Mouse (Mus musculus) ovary, adult 18-20 months (tissue): ENCODE results near the gene Irf2.

ENCODE experiments used
- DNase-seq: peaks from one replicate; pipeline ENCODE4 v3.0.0; 2022; ENCODE audit warnings: low spot score, mixed read lengths

Gene Irf2

DNA sequence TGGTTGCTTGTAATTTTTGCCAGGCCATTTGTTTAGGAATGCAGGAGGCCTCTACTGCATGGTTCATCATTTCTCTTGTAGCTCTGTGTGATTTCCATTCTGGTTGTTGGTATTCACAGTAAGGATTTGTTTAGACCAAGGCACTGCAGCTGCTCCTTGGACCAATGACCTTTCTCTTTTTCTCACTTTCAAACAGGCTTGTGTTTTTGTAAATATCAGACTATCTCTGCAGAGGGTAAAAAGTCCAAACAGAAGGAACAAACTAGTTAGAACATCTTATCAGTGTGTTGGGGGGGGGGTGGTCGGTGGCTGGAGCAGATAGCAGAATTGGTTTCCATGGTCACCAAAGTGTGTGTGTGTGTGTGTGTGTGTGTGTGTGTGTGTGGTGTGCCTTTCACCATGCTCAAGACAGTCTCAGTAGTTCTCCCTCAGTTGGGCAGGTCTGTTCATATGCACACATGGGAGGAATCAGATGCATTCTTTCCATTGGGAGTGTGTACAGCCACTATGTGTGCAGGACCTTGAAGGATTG, 61.7 kb downstream of the Irf2 start:
- peak; percentile 25 for DNase-seq

DNA sequence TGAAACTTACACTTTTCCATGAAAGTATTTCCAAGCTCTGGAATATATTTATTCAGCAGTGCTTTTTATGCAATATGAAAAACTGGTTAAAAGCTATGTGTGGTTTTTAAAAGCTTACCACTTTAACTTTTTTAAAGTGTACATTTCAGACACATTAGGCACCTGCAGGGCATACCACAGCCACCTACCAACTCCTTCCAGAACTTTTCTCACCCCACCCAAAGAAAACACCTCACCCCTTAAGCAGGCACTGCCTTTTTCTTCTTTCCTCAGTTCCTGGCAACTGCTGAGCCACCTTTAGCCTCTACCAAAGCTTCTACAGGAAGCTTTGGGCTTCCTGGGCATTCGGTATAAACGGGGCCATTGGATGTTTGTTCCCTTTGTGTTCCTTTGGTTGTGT, 62.5 kb downstream of the Irf2 start:
- no peak for DNase-seq

DNA sequence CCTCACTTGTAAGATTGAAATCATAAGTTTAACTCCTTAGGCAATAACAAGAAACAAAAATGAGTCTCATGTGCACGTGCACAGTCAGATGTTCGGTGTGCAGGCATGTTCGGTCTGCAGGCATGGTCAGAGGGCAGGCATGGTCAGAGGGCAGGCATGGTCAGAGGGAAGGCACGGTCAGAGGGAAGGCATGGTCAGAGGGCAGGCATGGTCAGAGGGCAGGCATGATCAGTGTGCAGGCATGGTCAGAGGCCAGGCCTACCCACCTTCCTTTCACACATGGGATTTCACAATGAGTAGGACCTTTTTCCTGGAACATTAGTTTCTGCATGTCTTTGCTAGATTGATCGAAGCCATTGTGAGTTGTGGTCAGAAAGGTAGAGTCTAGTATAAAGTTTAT, 65.2 kb downstream of the Irf2 start:
- DNase-seq: no peak

DNA sequence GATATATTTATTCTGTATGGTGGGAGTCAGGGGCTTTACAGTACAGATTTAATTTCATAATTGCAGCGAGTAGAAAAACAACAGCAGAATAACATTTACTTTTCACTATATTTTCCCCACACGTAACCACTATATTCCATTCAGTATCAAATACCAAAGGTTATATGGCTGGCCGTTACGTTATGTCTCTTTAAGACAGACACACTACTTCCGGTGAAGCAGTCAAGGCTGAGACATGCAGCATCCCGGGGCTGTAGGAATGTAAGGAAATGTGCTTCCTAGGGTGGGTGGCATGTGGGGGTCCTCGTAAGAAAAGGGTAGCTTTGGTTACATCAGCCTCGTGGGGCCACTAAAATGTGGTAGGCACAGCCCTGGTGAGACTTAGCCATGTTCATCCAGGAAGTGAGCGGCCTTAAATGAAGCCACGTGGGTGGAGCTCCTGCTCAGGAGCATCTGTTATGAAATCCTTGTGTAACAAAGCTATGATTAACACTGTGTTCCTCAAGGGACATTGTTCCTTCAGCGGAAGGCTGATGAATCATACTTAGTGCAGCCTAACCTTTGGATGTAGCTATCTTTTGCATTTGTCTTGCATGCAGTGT, 71.6 kb downstream of the Irf2 start:
- DNase-seq: no peak

DNA sequence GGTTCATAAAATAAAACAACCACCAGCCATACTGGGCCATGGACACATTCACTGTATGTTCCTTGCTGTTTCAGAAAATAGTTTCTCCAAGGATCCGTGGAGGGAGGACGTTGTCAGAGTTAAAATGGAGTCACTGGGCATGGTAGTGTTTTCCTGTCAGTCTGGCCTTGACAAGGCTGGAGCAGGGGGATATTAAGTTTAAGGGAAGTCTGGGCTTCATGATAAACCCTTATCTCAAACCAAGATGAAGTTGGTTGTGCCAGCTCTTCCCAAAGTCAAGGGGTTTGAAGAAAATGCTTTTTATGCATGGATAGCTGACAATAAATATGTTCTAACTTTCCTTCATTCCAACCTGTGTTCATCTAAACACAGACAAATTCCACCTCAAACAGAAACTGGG, 72.4 kb downstream of the Irf2 start:
- DNase-seq: no peak

DNA sequence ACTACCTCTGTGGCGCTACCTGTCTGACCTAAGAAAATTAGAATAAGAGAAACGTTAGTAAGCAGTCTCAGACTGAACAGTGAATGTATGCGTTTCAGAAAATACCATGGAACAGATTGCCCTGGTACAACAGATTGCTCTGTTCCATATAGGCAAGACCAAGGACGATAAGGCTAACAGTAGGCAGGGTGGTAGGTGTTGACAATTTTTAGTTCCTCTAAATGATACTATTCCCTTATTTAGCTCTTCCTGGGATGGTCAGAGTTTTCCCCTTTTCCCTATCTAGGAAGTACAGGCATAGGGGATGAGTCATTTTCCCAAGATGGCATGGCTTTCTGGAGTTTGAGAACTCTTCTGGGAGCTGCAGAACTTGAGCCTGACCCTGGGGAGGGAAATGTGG, 73.4 kb downstream of the Irf2 start:
- DNase-seq: no peak

DNA sequence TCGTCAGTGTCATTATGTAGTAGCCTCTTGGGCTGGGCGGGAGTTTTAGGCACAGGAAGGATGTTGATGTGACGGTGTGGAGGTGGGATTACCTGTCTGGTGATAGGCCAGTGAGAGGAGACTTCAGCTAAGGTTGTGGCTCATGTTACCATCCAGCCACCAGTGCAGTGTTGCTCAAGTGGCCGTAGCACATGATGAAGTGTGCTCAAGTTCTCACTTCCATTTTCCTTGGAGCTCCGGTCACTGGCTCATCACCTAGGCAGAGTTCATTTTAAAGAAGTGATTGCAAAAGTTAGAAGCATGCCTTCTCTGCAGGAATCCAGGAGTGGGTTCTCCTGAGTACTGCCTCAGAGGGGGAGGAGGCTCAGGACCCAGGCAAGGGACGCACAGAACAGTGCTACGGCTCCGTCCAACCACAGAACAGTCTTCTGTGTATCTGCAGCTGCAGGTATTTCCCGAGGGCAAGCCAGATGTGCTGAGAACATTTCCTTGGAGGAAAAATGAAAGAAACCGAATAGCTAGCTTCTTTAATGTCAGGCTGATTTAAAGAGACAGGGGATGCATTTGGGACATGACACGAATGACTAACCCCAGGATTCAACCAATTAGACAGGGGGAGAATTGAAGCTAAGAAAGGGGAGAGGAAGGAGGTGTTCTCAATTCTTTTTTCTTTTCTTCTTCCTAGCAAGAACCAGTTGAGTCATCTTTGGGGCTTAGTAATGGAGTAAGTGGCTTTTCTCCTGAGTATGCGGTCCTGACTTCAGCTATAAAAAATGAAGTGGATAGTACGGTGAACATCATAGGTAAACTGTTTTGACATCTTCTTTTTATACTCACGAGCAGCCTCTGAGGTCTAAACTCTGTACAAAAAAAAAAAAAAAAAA, 78.8 kb downstream of the Irf2 start:
- no peak for DNase-seq

DNA sequence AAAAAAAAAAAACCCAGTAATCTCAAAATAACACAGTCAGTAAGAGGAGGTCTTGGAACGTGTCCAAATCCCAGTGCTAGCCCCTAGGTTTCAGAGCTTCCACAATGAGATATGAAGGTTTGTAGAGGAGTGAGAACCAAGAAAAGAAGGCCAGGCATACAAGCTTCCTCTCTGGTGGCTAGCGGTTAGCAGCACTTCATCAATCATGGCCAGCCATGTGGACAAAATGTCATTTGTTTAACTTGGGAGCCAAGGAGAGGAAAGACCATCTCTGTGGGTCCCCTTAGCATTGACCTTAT, 79.4 kb downstream of the Irf2 start:
- no peak for DNase-seq

DNA sequence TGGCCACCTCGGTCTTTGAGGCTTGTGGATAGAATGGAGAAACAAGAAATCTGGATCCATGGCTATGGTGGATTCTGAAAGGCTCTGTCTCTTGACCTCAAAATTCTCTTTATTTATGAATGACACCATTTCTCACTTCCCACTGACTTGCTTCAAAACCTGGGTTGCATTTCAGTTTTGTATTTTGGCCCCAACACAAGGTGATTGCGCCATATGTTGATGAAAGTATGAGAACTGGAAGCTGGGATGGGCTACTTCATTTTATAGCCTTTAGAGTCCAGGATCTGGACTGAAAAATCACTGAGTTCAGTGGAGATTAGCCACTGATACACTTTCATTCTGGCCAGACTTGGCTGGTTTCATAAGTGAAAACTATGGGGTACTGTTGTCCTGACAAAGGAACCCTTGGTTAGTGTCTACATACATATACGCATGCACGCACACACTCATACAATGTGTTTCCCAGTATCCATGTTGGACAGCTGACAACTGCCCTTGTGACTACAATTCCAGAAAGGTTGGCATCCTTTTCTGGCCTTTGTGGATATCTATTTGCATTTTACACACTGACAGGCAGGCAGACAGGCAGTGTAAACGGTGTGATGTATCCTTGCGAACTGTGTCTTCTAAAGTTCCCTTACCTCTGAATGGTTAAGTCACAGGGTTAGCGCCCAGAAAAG, 89.3 kb downstream of the Irf2 start:
- DNase-seq: no peak

DNA sequence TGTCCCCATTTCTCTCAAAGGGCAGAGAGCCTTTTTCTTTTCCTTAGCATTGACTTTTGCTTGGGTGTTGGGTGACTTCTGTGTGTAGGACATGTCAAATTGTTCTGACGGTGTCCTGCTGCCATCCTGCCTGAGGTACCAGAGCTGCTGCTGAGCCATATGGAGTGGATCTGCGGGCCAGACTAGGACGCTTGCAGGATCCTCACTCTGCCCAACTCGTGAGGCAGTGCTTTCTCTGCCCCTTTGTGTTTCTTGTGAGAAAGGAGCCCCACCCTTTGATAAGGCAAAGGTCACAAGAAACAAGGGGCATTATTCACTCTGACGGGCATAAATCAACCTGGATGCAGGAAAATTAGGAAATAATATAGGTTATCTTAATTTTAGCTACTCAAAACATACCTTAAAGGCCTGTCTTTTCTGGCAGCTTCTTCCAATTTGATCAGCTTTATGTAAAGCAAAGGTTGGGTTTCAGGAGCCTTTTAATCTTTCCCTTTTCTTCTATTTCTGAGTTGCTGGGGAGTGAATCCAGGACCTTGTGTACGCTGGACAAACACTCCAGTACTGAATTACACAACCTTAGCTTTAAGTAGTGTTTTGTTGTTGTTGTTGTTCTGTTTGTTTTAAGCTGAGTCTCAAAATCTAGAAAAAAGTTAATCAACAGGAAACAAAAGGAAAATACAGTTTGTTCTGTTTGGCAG, 90.0 kb downstream of the Irf2 start:
- DNase-seq: no peak

DNA sequence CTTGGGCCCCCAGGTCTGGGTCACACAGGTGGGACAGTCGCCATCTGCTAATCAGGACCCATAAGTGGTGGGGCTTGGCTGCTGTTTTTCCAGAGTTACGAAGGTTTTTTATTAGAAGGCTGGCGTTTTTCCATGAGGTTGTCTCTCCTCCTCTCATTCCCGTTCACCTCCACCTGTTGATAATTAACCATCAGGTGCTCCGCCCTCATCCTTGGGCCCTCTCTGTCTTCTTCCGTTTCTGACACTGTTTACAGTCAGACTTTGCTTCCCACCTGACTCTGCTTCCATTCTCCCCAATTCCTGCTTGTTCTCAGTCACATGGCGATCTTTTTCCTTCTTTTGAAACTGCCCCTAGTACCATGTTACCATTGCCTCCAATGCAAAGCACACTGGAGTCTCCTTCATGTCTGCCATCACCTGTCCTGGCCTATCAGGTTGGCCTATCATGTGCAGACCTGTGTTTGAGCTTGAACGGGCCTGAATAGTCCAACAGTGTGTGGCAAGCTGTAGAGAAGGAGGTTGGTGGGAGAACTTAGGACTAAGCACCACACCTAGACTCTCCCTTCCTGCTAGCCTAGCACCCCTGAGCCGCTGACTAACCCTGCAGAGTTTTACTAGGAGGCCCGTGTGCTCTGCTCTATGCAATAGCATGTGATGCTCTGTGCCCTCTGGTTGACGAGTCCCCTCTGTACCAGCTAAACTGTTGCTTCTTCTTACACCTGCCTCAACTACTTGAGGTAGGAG, 90.8 kb downstream of the Irf2 start:
- DNase-seq: no peak

DNA sequence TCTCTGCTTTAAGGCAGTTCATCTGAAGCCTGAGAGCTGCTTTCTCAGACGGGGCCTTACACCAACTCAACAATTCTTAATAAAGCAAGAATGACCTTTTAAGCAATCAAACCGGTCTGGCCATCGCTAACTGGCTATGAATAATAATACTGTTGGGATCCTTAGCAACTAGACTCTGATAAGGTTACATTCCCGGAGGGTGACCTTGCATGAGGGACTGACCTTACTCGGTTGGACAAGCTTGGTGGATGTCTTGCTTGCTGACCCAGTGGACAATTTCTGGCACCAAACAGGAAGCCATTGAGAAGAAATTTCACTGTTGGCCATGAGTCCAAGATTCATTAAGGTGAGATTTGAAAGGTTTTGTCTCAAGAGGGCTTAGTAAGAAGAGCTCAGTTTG, 92.4 kb downstream of the Irf2 start:
- DNase-seq: no peak

DNA sequence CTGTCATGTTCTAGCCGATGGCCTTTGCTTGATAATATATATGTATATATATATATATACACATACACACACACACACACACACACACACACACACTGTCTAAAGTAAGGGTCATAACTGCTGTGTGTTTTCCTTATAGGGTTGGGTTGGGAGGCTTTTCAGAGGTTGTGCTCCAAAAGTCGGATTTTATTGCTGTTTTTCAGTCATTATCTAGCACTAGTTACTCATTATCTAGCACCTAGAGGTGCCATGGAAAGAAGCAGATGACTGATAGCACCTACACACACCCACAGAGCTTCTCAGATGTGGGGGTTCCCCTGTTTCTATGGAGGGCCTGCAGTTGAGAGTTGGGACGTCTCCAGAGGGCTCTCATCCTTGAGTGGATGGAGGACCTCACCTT, 92.9 kb downstream of the Irf2 start:
- DNase-seq: no peak

DNA sequence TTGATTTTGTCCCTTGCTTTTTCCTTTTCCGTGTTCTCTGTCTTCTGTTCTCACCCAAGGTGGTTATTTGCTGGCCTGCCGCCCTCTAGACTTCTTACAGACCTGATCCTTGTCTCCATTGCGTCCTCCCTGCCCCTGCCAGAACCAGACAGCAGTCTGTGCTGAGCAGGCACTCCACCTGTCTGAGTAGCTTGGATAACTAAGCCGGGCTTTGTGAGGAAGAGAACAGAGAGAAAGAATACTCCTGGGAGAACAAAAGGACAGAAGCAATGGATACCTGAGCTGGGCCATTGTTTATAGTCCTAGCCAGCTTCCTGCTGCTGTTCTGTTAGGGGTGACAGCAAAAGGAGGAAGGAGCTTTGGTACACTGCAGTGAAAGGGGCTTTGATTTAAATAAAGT, 94.2 kb downstream of the Irf2 start:
- no peak for DNase-seq

DNA sequence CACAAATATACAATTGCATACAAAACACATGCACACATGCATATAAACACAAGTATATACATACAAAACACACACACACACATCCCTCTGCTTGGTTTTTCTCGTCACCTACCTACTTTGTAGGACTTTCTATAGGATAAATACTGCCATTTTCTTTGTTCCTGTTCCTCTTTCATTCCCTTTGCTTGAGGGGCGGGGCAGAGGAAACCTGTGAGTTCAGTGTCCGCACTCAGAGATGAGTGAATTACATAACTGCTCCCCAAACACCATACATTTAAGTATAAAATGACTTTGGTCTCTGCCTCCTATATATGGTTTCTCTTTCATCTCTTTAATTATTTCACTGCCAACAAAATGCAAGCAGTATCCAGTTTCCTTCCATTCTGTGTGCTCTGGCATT, 94.9 kb downstream of the Irf2 start:
- no peak for DNase-seq

DNA sequence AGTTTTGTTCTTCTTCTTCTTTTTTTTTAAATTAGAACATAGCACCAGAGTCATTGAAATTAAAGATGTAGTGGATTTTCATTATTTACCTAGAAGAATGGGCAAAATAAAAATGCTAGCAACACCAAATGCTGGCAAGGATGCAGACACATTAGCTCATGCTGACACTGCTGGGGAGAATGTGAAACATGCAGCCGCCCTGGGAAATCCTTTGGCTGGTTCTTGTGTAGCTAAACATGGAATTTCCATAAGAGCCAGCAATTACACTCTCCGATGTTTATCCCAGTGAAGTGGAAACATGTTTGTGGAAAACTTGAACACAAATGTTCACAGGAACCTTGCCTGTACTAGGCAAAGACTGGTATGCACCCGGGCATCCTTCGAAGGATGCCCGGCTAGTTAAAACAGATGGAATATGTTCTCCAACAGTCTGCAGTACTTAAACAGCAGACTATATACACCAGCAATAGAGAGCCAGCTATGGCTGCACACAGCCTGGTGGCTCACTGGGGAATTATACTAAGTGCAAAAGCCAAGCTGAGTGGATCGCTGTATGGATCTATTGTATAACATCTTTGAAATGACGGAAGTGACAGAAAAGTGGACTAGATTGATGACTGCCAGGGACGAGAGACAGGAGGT, 96.6 kb downstream of the Irf2 start:
- DNase-seq: no peak

DNA sequence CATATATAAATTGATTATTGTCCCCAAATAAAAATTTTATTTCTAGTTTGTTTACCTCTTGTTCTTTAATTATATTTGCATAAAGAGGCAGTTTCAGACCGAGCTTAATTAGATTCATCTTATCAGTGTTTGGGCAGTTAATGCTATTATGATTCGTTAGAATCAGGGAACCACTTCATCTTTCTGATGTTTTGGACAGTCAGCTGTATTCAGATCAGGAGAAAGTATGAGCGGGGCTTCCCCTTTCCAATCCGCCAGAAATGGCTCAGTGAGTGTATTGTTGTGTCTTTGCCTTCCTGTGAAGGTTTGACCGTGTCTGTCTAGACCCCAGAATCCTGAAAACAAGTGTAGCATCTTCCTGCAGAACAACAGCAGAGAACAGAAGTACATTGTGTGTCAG, 97.4 kb downstream of the Irf2 start:
- no peak for DNase-seq

DNA sequence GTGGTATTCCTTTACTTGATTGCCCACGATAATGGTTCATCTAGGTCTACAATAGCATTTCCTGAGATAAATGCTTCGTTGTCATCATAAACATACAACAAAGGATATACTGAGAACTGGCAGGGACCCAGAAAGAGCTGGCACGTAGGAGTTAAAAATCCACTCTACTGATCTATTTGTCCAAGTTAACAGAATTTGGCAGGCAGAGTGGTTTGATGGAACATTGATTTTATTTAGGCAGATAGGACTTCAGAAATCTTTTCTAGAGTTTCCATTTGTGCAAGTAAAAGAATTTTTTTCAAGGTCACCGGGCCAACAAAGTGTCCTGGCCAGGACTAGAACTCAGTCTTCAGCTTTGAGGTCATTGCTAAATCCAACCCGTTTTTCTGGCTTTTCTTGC, 98.5 kb downstream of the Irf2 start:
- no peak for DNase-seq

DNA sequence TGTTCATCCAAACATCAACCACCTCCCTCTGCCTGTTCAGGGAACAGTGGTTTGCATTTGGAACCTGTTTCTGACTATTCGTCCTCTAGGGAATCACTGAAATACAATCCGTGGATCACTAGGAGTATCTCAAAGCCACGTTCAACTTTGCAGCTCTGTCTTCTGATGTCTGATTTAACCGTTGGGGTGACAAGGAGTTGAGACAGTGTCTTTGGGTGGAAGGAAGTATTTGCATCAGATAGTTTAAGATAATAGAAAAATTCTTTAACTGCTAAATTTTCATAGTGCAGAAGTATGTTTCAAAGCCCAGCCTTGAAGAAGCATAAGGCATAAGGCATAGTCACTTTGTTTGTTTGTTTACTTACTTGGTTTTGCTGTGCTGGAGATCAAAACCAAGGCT, 100.9 kb downstream of the Irf2 start:
- DNase-seq: no peak

DNA sequence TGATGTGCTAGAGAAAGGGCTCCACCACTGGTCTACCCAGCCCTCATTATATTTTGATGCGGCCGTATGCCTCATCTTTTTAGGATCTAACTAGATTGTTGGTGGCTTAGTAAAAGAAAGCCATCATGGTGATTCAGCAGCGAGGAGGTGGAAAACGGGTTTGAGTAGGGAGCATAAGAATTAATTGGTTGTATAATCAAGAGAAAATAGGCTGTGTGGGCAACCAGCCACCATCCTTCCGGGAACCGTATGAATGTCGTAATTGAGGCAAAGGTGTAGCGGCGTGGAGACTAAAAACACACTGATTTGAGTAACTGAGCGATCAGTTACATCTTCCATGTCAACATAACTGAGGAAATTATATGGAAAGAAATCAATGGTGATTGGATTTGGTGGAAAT, 101.3 kb downstream of the Irf2 start:
- no peak for DNase-seq

DNA sequence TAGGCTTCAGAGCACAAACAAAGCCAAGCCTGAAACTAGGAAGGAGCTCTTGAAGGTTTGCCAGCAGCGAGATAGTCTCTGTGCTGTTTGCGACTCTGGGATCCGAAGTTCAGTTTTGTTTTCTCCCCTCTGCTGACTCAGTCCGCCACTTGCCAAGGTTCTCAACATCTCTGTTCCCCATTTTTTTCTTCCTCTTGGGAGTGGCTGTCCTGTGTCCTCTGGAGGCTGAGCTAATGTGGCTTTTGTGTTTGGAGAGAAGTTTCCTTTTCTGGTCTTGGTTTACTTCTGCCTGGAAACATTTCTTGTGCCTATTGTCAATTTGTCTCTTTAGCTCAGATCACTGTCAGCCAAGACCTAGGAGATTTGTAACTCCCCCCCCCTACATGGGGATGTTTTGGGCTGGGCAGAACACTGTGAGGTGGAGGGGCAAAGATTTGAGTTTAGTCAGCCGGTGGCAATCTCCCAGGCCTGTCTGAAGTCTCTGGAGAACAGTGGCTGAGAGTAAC, 103.2 kb downstream of the Irf2 start:
- DNase-seq: peak; percentile 70
